Mouse (Mus musculus) bone marrow macrophage, adult 2 months (primary cell): ENCODE measurements at regions not wholly inside any gene's neighbourhood (a gene's known extent, or its start where the extent isn't known, plus 50 kb on each side); places are given as distances from the start of the nearest gene placed in this dataset.

Source experiments
- CTCF ChIP-seq: IDR thresholded peaks from 2 replicates; pipeline ENCODE4 v1.5.1; 2012; ENCODE audit warnings: low read depth, mild to moderate bottlenecking, low read length, moderate library complexity
- POLR2A ChIP-seq: IDR thresholded peaks from 2 replicates; pipeline ENCODE4 v1.6.1; 2012; ENCODE audit warnings: mild to moderate bottlenecking, low read depth, low read length, borderline replicate concordance

- no peak for TF ChIP-seq CTCF
- TF ChIP-seq POLR2A: no peak
Measured at GRCm38 (mm10) chr2:51417908-51418690, 209.2 kb upstream of the Tas2r134 start.
